Mouse (Mus musculus): ENCODE results near the gene Themis3.

Themis3 gene

GRCm38 (mm10) chr17:66594435-66594834 is at the start of gene Themis3:
Gene Themis3, minus strand, starts transcription at chr17:66594621.
- DNase-seq (ENCODE audit: low read depth), result no peak

- no peak for DNase-seq (ENCODE audit: low read depth)
Measured at GRCm38 (mm10) chr17:66637951-66638722, 43.7 kb upstream of the Themis3 start.

- DNase-seq (ENCODE audit: low read depth), result no peak
Measured at GRCm38 (mm10) chr17:66619996-66620656, 25.7 kb upstream of the Themis3 start.

GRCm38 (mm10) chr17:66619255-66619826 is 24.9 kb upstream of the Themis3 start:
- DNase-seq (ENCODE audit: low read depth), result no peak

GRCm38 (mm10) chr17:66610032-66610431 is 15.6 kb upstream of the Themis3 start:
- no peak for DNase-seq (ENCODE audit: low read depth)

GRCm38 (mm10) chr17:66604931-66605330 is 10.5 kb upstream of the Themis3 start:
- no peak for DNase-seq (ENCODE audit: low read depth)

- no peak for DNase-seq (ENCODE audit: low read depth)
Measured at GRCm38 (mm10) chr17:66601171-66601570, 6.8 kb upstream of the Themis3 start.

- DNase-seq (ENCODE audit: low read depth), result no peak
Measured at GRCm38 (mm10) chr17:66595867-66596266, 1.4 kb upstream of the Themis3 start.

- DNase-seq (ENCODE audit: low read depth), result no peak
Measured at GRCm38 (mm10) chr17:66595256-66595655, 835 bp upstream of the Themis3 start.

GRCm38 (mm10) chr17:66590353-66591075 is 3.9 kb downstream of the Themis3 start:
- no peak for DNase-seq (ENCODE audit: low read depth)

GRCm38 (mm10) chr17:66589864-66590263 is 4.6 kb downstream of the Themis3 start:
- DNase-seq (ENCODE audit: low read depth), result no peak

- no peak for DNase-seq (ENCODE audit: low read depth)
Measured at GRCm38 (mm10) chr17:66586741-66587140, 7.7 kb downstream of the Themis3 start.

- no peak for DNase-seq (ENCODE audit: low read depth)
Measured at GRCm38 (mm10) chr17:66586078-66586477, 8.3 kb downstream of the Themis3 start.

- DNase-seq (ENCODE audit: low read depth), result no peak
Measured at GRCm38 (mm10) chr17:66580990-66581389, 13.4 kb downstream of the Themis3 start.

GRCm38 (mm10) chr17:66578007-66578406 is 16.4 kb downstream of the Themis3 start:
- no peak for DNase-seq (ENCODE audit: low read depth)

GRCm38 (mm10) chr17:66577507-66577906 is 16.9 kb downstream of the Themis3 start:
- DNase-seq (ENCODE audit: low read depth), result no peak

- no peak for DNase-seq (ENCODE audit: low read depth)
Measured at GRCm38 (mm10) chr17:66572677-66573060, 21.8 kb downstream of the Themis3 start.

- no peak for DNase-seq (ENCODE audit: low read depth)
Measured at GRCm38 (mm10) chr17:66571860-66572676, 22.4 kb downstream of the Themis3 start.

GRCm38 (mm10) chr17:66564213-66564612 is 30.2 kb downstream of the Themis3 start:
- DNase-seq (ENCODE audit: low read depth), result no peak

- DNase-seq (ENCODE audit: low read depth), result no peak
Measured at GRCm38 (mm10) chr17:66563551-66563950, 30.9 kb downstream of the Themis3 start.

- DNase-seq (ENCODE audit: low read depth), result no peak
Measured at GRCm38 (mm10) chr17:66561380-66561779, 33.0 kb downstream of the Themis3 start.

All from c-Kit-positive CD71-negative TER-119-negative erythroid progenitor cells, embryonic 14.5 days (primary cell).